ENCODE assay signal across 8 mouse cellular contexts in the genomic region with DNA sequence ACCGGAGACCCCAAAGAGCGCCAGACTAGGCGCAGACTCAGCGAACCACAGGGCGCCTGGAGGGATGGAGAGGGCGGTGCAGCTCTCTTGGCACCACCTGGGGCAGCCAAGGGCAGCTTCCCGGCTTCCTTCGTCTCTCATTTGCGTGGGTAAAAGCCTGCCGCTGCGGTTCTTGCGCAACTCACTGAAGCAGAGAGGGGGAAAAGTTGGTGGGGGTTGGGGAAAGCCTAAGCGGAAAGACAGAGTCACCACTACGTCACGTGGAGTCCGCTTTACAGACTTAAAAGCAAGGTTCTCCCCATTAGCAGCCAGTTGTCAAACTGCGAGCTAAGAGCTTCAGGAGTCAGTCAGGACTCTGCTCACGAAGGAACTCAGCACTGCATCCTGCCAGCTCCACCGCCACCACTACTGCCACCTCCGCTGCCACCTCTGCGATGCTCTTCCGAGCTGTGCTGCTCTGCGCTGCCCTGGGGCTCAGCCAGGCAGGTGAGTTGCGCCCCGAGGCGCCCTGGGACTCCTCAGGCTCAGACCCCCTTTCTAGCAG. TPM values are rescaled to one million over a fixed set of nuclear protein-coding genes. Genes with fewer than 3 reads are reported as not detected.
DNase-seq lines count a peak whose midpoint lies in the region; ATAC-seq and TF ChIP-seq lines count a peak whose summit lies in the region.

Gene Ptgs2, plus strand, starts transcription at position 242 of the 544 bp plus-strand sequence.

- DNase-seq in ZHBTc4 (ENCODE audit: low read depth, low spot score) (peak; percentile 57), MN1 (ENCODE audit: low spot score) (no peak)
- DNase-seq in embryo, embryonic 11 days: peak; percentile 72
- DNase-seq in heart, adult 11 months: peak; percentile 97
- peak; percentile 36 for DNase-seq in limb, embryonic 14.5 days (ENCODE audit: low spot score)
- DNase-seq in midbrain, embryonic 14.5 days: peak; percentile 66

- peak within 1 kb of the TSS; percentile 64 for H3K4me2 ChIP-seq in intestine, postnatal 0 days (replicated peaks; ENCODE audit: low read depth)
- H3K4me2 ChIP-seq in limb, embryonic 14.5 days (replicated peaks; ENCODE audit: low read depth, low read length, severe bottlenecking): peak within 1 kb of the TSS; percentile 93
- H3K4me2 ChIP-seq in midbrain, embryonic 14.5 days (ENCODE audit: low read length): peak within 1 kb of the TSS; percentile 96

- no peak for TF ChIP-seq POLR2A in limb, embryonic 14.5 days (IDR thresholded peaks at IDR 0.05; ENCODE audit: borderline replicate concordance, extremely low read depth, insufficient read depth, insufficient read length)
- no peak for TF ChIP-seq POLR2A in small intestine, adult 2 months (IDR thresholded peaks at IDR 0.05; ENCODE audit: low read depth, low read length)

- WGBS in intestine, postnatal 0 days: 1% methylated on average over 26 of the region's 26 CpGs
- WGBS in limb, embryonic 14.5 days: 3% methylated on average over 23 of the region's 26 CpGs
- 2% methylated on average over 26 of the region's 26 CpGs for WGBS in midbrain, embryonic 14.5 days
- WGBS in small intestine, adult 2 months: 3% methylated on average over 26 of the region's 26 CpGs

- H3K27me3 ChIP-seq in intestine, postnatal 0 days (replicated peaks; ENCODE audit: control insufficient read depth, insufficient read depth, low read length): no peaks in the 10 kb centered on the region
- no peaks in the 10 kb centered on the region for H3K27me3 ChIP-seq in limb, embryonic 14.5 days (ENCODE audit: control insufficient read depth, insufficient read depth, low read length)
- 0 out of 2 replicates have a peak, but pooled peaks cover 4% of the 10 kb centered on the region for H3K27me3 ChIP-seq in midbrain, embryonic 14.5 days (ENCODE audit: control insufficient read depth, insufficient read depth, low read length)
- no peaks in the 10 kb centered on the region for H3K27me3 ChIP-seq in small intestine, adult 2 months (ENCODE audit: control insufficient read depth, insufficient read depth, low read length)

- H3K4me1 ChIP-seq in intestine, postnatal 0 days (replicated peaks; ENCODE audit: control insufficient read depth, insufficient read depth, low read length): no peaks in the 10 kb centered on the region
- peaks cover 6% of the 10 kb centered on the region; the same call in 1 of the 2 replicates for H3K4me1 ChIP-seq in limb, embryonic 14.5 days (ENCODE audit: control insufficient read depth, insufficient read depth, low read length)
- H3K4me1 ChIP-seq in midbrain, embryonic 14.5 days (ENCODE audit: control insufficient read depth, insufficient read depth, low read length): peaks cover 9% of the 10 kb centered on the region; the same call in 1 of the 2 replicates
- no peaks in the 10 kb centered on the region for H3K4me1 ChIP-seq in small intestine, adult 2 months (ENCODE audit: control insufficient read depth, insufficient read depth, insufficient read length, low read length)

- H3K36me3 ChIP-seq in intestine, postnatal 0 days (ENCODE audit: control insufficient read depth, insufficient read depth): no peaks in the 10 kb centered on the region
- no peaks in the 10 kb centered on the region for H3K36me3 ChIP-seq in limb, embryonic 14.5 days (ENCODE audit: control insufficient read depth, insufficient read depth, low read length)
- H3K36me3 ChIP-seq in midbrain, embryonic 14.5 days (ENCODE audit: control insufficient read depth, insufficient read depth, low read length): no peaks in the 10 kb centered on the region
- H3K36me3 ChIP-seq in small intestine, adult 2 months (ENCODE audit: control insufficient read depth, insufficient read depth, low read length): no peaks in the 10 kb centered on the region

- peak; percentile 41 for TF ChIP-seq CTCF in intestine, postnatal 0 days (IDR thresholded peaks at IDR 0.05; ENCODE audit: low read depth)
- TF ChIP-seq CTCF in small intestine, adult 2 months (IDR thresholded peaks at IDR 0.05; ENCODE audit: extremely low read depth, insufficient read length, insufficient replicate concordance, low read depth, low read length): no peak

- no peak within 1 kb of the TSS for H3K27ac ChIP-seq in intestine, postnatal 0 days (ENCODE audit: low read depth, low read length)
- no peak within 1 kb of the TSS for H3K27ac ChIP-seq in limb, embryonic 14.5 days (replicated peaks; ENCODE audit: low read depth, low read length)
- H3K27ac ChIP-seq in midbrain, embryonic 14.5 days (replicated peaks; ENCODE audit: low read depth, low read length): no peak within 1 kb of the TSS
- H3K27ac ChIP-seq in small intestine, adult 2 months (ENCODE audit: insufficient read depth, low read depth, low read length): peak within 1 kb of the TSS; percentile 47

- H3K9me3 ChIP-seq in intestine, postnatal 0 days (ENCODE audit: control insufficient read depth): no peaks in the 10 kb centered on the region
- no peaks in the 10 kb centered on the region for H3K9me3 ChIP-seq in limb, embryonic 14.5 days (ENCODE audit: control insufficient read depth, low read length)
- H3K9me3 ChIP-seq in midbrain, embryonic 14.5 days (ENCODE audit: control insufficient read depth, low read length): no peaks in the 10 kb centered on the region

- peak; percentile 45; the same call in 1 of the 2 replicates for ATAC-seq in intestine, postnatal 0 days
- peak; percentile 69 for ATAC-seq in limb, embryonic 14.5 days (ENCODE audit: low FRiP score, low read depth)
- ATAC-seq in midbrain, embryonic 14.5 days (ENCODE audit: low FRiP score, low TSS enrichment): peak; percentile 80

- 0 out of 2 replicates have a peak within 1 kb of the TSS, but pooled peaks have one; percentile 40 for H3K9ac ChIP-seq in intestine, postnatal 0 days (ENCODE audit: low read depth, low read length)
- peak within 1 kb of the TSS; percentile 57 for H3K9ac ChIP-seq in limb, embryonic 14.5 days (ENCODE audit: low read depth, low read length, severe bottlenecking)
- H3K9ac ChIP-seq in midbrain, embryonic 14.5 days (replicated peaks; ENCODE audit: low read length): peak within 1 kb of the TSS; percentile 56

- peak within 1 kb of the TSS; percentile 36 for H3K4me3 ChIP-seq in intestine, postnatal 0 days (ENCODE audit: low read depth, low read length)
- peak within 1 kb of the TSS; percentile 47 for H3K4me3 ChIP-seq in limb, embryonic 14.5 days (replicated peaks; ENCODE audit: low read length)
- peak within 1 kb of the TSS; percentile 45 for H3K4me3 ChIP-seq in midbrain, embryonic 14.5 days (replicated peaks; ENCODE audit: low read depth, low read length)
- H3K4me3 ChIP-seq in small intestine, adult 2 months (ENCODE audit: low read depth, low read length): peak within 1 kb of the TSS; percentile 62

RNA-seq across cellular contexts. Expression of gene Ptgs2, which starts in this region (rescaled TPM):
- polyA plus RNA-seq in intestine, postnatal 0 days (2015; fragmentation: Nextera tagmentation; extraction: Ambion mirVana): 1.6 and 2.0 TPM in 2 replicates
- polyA plus RNA-seq in limb, embryonic 14.5 days (2012; rRNA removed): 0.40 and 0.43 TPM in 2 replicates
- polyA plus RNA-seq in limb, embryonic 14.5 days (2014; fragmentation: Nextera tagmentation; extraction: Ambion mirVana): 0.17 and 0.21 TPM in 2 replicates
- not detected in 2 replicates for polyA plus RNA-seq in midbrain, embryonic 14.5 days (2014; fragmentation: Nextera tagmentation; extraction: Ambion mirVana)
- polyA plus RNA-seq in small intestine, adult 2 months (2012; rRNA removed): 0.52 and 1.2 TPM in 2 replicates

Comparison
In these comparisons a context has a peak if more than half of its experiments do, and no peak if none do; other contexts are left out.
1. Peak in DNase-seq, ATAC-seq, H3K4me3 ChIP-seq, H3K9ac ChIP-seq and H3K4me2 ChIP-seq in limb, embryonic 14.5 days; RNA of the gene not detected or under 1 TPM.
2. Peak in DNase-seq, ATAC-seq, H3K4me3 ChIP-seq, H3K9ac ChIP-seq and H3K4me2 ChIP-seq in midbrain, embryonic 14.5 days; RNA of the gene not detected or under 1 TPM.